Mouse (Mus musculus) forebrain, postnatal 0 days (tissue): ENCODE results near the gene Tcte2. TPM values are rescaled to one million over a fixed set of nuclear protein-coding genes. Genes with fewer than 3 reads are reported as not detected.

ENCODE experiments used
- ATAC-seq: fragments of 200-750 bp; cut with Nextera tagmentation; 2 replicates; pipeline ENCODE4 v1.8.0; 2017; ENCODE audit warnings: mild to moderate bottlenecking, moderate library complexity
- DNase-seq: peaks from one replicate; pipeline ENCODE4 v3.0.0-alpha.2; 2015
- H3K27ac ChIP-seq: fragments of 300-500 bp; sonication (generic); 2 replicates; pipeline ENCODE4 v1.5.1; 2014; ENCODE audit warnings: low read depth, mild to moderate bottlenecking, antibody characterized with exemption, low read length, moderate library complexity, mixed read lengths
- H3K27me3 ChIP-seq: fragments of 300-500 bp; sonication (generic); 2 replicates; pipeline ENCODE4 v1.6.1; 2014; ENCODE audit warnings: mild to moderate bottlenecking, low read length, mixed read lengths; ENCODE audit not compliant: insufficient read depth
- H3K36me3 ChIP-seq: fragments of 300-500 bp; sonication (generic); 2 replicates; pipeline ENCODE4 v1.6.1; 2014; ENCODE audit warnings: mild to moderate bottlenecking, moderate library complexity; ENCODE audit not compliant: insufficient read depth
- H3K4me1 ChIP-seq: fragments of 300-500 bp; sonication (generic); 2 replicates; pipeline ENCODE4 v1.6.1; 2014; ENCODE audit warnings: antibody characterized with exemption; ENCODE audit not compliant: insufficient read depth
- H3K4me2 ChIP-seq: fragments of 300-500 bp; sonication (generic); 2 replicates; pipeline ENCODE4 v1.6.1; 2014; ENCODE audit warnings: low read depth, mild to moderate bottlenecking, moderate library complexity
- H3K4me3 ChIP-seq: fragments of 300-500 bp; sonication (generic); 2 replicates; pipeline ENCODE4 v1.5.1; 2014; ENCODE audit warnings: low read depth, low read length, mixed read lengths
- H3K9ac ChIP-seq: fragments of 300-500 bp; sonication (generic); 2 replicates; pipeline ENCODE4 v1.6.1; 2014; ENCODE audit warnings: mild to moderate bottlenecking
- H3K9me3 ChIP-seq: fragments of 300-500 bp; sonication (generic); 2 replicates; pipeline ENCODE4 v1.6.1; 2016; ENCODE audit warnings: low read length
- CTCF ChIP-seq: sonication (generic); IDR thresholded peaks from 2 replicates; pipeline ENCODE4 v1.5.1; 2016; ENCODE audit warnings: antibody characterized with exemption, control low read depth, low read depth
- WGBS: fragments of 180-500 bp; shearing (Covaris S2); extraction: QIAGEN DNeasy Blood & Tissue Kit; methylation state at CpG from one replicate; pipeline ENCODE4 v1.1.7; 2014; 5-methylcytosine and 5-hydroxymethylcytosine counted together
- polyA plus RNA-seq: library from polyadenylated mRNA; unstranded; fragments of >200 nt; fragmentation: Nextera tagmentation; extraction: Ambion mirVana; gene quantifications from 2 replicates; pipeline ENCODE4 v1.2.1, GENCODE M21; 2015
- total RNA-seq: library from RNA; depleted of rRNA; stranded (reverse); fragments of >200 nt; gene quantifications from 2 replicates; pipeline ENCODE4 v1.2.3, GENCODE M21; 2014

Tcte2 gene
- total and polyA plus RNA-seq, 2 experiments from 2014 or later: 10.7 to 22.9 TPM

- no peak for TF ChIP-seq CTCF
- ATAC-seq: no peak
Observed at GRCm38 (mm10) chr17:13735057-13735456, 26.6 kb downstream of the Tcte2 start.

GRCm38 (mm10) chr17:13733971-13734370, 27.7 kb downstream of the Tcte2 start:
- Histone ChIP-seq H3K4me3 (no peak overlapping the region), H3K27me3 (no peaks in the 10 kb centered on the region), H3K36me3 (no peaks in the 10 kb centered on the region), H3K9ac (no peak overlapping the region), H3K9me3 (no peaks in the 10 kb centered on the region), H3K4me2 (no peak overlapping the region), H3K27ac (no peak overlapping the region), H3K4me1 (no peaks in the 10 kb centered on the region)
- ATAC-seq (no peak), DNase-seq (no peak)
- 93% methylated on average over 5 of the region's 5 CpGs for WGBS
- no peak for TF ChIP-seq CTCF

More at GRCm38 (mm10) chr17:13735057-13735456, 26.6 kb downstream of the Tcte2 start:
- Histone ChIP-seq H3K4me3 (no peak overlapping the region), H3K9me3 (no peaks in the 10 kb centered on the region), H3K4me2 (no peak overlapping the region), H3K36me3 (no peaks in the 10 kb centered on the region), H3K27ac (no peak overlapping the region), H3K27me3 (no peaks in the 10 kb centered on the region), H3K9ac (no peak overlapping the region), H3K4me1 (no peaks in the 10 kb centered on the region)
- DNase-seq: no peak
- 89% methylated on average over 5 of the region's 5 CpGs for WGBS

DNA sequence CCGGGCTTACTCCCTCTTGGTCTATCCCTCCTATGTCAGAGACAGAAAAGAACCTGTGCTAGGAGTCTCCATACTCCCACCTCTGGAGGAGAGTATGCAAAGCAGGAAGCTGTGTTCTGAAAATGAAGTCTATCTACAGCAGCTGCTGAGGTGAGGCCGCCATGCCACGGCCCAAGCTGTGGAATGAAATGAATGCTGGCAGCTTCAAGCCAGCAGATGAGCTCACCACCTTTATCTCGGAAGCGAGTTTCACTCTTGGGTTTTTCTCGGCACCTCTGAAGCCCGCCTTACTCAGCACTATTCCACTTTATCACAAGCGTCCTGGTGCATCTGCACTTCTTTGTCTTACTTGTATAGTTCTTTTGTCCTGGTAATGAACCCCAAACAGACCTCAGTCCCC, 28.9 kb downstream of the Tcte2 start:
- no peaks in the 10 kb centered on the region for H3K9me3 ChIP-seq
- no peak overlapping the region for H3K4me3 ChIP-seq
- H3K27me3 ChIP-seq: no peaks in the 10 kb centered on the region
- ATAC-seq: no peak
- H3K27ac ChIP-seq: no peak overlapping the region
- WGBS: 58% methylated on average over 8 of the region's 8 CpGs
- TF ChIP-seq CTCF: no peak
- DNase-seq: no peak
- no peaks in the 10 kb centered on the region for H3K36me3 ChIP-seq
- H3K4me1 ChIP-seq: no peaks in the 10 kb centered on the region
- no peak overlapping the region for H3K9ac ChIP-seq
- H3K4me2 ChIP-seq: no peak overlapping the region

GRCm38 (mm10) chr17:13731727-13732112, 29.9 kb downstream of the Tcte2 start:
- 74% methylated on average over 4 of the region's 4 CpGs for WGBS
- H3K27me3 ChIP-seq: no peaks in the 10 kb centered on the region
- no peak overlapping the region for H3K4me3 ChIP-seq
- no peak for TF ChIP-seq CTCF
- H3K4me2 ChIP-seq: no peak overlapping the region
- H3K9ac ChIP-seq: no peak overlapping the region
- DNase-seq (no peak), ATAC-seq (no peak)
- no peak overlapping the region for H3K27ac ChIP-seq
- H3K4me1 ChIP-seq: no peaks in the 10 kb centered on the region
- H3K9me3 ChIP-seq: no peaks in the 10 kb centered on the region
- no peaks in the 10 kb centered on the region for H3K36me3 ChIP-seq

DNA sequence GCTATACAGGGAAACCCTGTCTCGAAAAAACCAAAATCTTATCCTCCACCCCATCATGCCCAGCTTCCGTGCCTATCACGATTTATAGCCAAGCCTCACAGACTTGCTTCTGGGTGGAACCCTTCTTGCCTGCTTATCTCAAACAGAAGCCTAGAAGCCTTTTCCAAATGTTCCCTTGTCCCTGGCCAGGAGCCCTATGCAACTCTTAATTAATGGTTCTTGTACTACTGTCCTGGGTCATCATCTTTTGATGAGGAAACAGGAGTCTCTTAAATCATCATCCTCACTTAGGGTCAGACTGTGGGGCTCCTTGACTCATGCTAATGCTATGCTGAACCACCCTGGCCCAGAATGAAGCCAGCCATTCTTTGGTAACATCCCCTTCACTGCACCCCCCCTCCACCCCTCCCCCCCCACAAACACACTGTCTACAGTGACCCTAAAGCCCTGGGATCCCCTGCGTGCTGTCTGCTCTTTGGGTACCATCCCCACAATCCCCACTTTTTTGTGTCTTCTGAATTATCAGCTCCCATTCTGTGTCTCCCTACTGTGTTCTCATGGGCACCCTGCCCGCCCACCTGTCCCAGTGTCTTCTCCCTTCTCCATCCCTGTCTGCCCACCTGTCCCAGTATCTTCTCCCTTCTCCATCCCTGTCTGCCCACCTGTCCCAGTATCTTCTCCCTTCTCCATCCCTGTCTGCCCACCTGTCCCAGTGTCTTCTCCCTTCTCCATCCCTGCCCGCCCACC, 30.5 kb downstream of the Tcte2 start:
- no peak overlapping the region for H3K4me3 ChIP-seq
- TF ChIP-seq CTCF: no peak
- H3K4me2 ChIP-seq: no peak overlapping the region
- H3K27me3 ChIP-seq: no peaks in the 10 kb centered on the region
- H3K36me3 ChIP-seq: no peaks in the 10 kb centered on the region
- no peak for DNase-seq
- H3K9ac ChIP-seq: no peak overlapping the region
- no peak for ATAC-seq
- H3K27ac ChIP-seq: no peak overlapping the region
- WGBS: 93% methylated on average over 6 of the region's 6 CpGs
- no peaks in the 10 kb centered on the region for H3K9me3 ChIP-seq
- H3K4me1 ChIP-seq: no peaks in the 10 kb centered on the region

DNA sequence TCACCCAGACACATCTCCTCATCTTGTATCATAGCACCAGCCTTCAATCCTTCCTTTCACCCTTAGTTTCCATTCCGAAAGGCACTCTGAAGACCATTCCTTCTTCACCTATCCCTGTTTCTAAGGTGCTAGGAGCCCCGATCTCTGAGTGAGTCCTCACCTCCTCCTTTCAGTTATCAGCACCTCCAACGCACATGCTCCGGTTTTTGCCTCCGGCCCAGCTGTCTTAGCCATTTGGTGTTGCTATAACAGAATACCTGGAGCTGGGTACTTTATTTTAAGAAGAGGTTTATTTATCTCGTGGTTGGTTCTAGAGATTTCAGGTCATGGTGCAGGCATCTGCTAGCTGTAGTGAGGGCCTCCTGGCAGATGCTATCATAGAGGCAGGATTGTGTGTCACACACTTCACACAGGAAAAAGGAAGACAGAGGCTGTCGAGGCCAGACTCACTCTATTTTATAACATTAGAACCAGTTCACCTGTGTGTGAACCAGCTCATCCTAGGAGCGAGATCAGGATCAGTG, 34.7 kb downstream of the Tcte2 start:
- Histone ChIP-seq H3K9me3 (no peaks in the 10 kb centered on the region), H3K27me3 (no peaks in the 10 kb centered on the region), H3K4me1 (no peaks in the 10 kb centered on the region), H3K36me3 (no peaks in the 10 kb centered on the region), H3K4me2 (no peak overlapping the region), H3K27ac (no peak overlapping the region), H3K4me3 (no peak overlapping the region), H3K9ac (no peak overlapping the region)
- no peak for ATAC-seq
- no peak for DNase-seq
- TF ChIP-seq CTCF: no peak
- WGBS: 96% methylated on average over 8 of the region's 8 CpGs

DNA sequence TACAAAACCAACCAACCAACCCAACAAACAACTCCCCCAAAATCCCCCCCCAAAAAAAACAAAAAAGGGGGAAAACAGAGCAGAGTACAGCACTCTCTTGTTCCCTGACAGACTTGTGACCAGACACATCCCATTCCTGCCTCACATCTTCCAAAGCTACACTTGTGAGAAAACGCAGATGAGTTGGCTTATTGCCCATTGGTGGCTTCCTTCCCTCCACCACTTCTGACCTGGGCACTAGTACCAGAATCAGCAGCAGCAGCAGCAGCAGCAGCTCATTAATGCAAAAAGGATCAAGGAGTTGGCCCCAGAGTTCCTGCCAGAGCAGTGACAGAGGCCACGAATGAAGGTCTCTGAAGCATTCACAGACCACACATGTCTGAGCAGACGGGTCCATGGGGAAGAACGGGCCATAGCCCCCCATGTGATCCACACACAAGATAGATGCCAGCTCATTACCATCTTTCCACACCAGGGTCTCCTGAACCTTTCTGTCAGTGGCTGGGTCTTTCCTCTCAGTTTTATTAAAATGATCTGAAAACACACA, 36.5 kb downstream of the Tcte2 start:
- Histone ChIP-seq H3K4me1 (no peaks in the 10 kb centered on the region), H3K4me2 (no peak overlapping the region), H3K36me3 (no peaks in the 10 kb centered on the region), H3K27ac (no peak overlapping the region), H3K4me3 (no peak overlapping the region), H3K9ac (no peak overlapping the region), H3K27me3 (no peaks in the 10 kb centered on the region), H3K9me3 (no peaks in the 10 kb centered on the region)
- DNase-seq (no peak), ATAC-seq (no peak)
- TF ChIP-seq CTCF: no peak
- WGBS: 31% methylated on average over 4 of the region's 4 CpGs
